Mouse (Mus musculus): ENCODE data around the gene Map6.
"Not testable (repeated sequence)": the region's sequence is repeated elsewhere in the genome, so short reads cannot be mapped to it uniquely, and the experiment has no call there.

Gene Map6

GRCm38 (mm10) chr7:99356244-99356930, 89.1 kb downstream of the Map6 start:
- peak; percentile 76 for DNase-seq (ENCODE audit: low read depth)

- no peak for DNase-seq (ENCODE audit: low read depth)
These were observed 90.0 kb downstream of the Map6 start for GRCm38 (mm10) chr7:99357201-99357600.

GRCm38 (mm10) chr7:99358371-99358770, 91.1 kb downstream of the Map6 start:
- no peak for DNase-seq (ENCODE audit: low read depth)

GRCm38 (mm10) chr7:99360021-99360802, 93.0 kb downstream of the Map6 start:
- peak; percentile 99 for DNase-seq (ENCODE audit: low read depth)

- DNase-seq (ENCODE audit: low read depth): no peak
These were observed 93.7 kb downstream of the Map6 start for GRCm38 (mm10) chr7:99360803-99361414.

GRCm38 (mm10) chr7:99362137-99362536, 94.9 kb downstream of the Map6 start:
- no peak for DNase-seq (ENCODE audit: low read depth)

- no peak for DNase-seq (ENCODE audit: low read depth)
These were observed 97.8 kb downstream of the Map6 start for GRCm38 (mm10) chr7:99365069-99365468.

- no peak for DNase-seq (ENCODE audit: low read depth)
These were observed 99.5 kb downstream of the Map6 start for GRCm38 (mm10) chr7:99366716-99367115.

- DNase-seq (ENCODE audit: low read depth): not testable (repeated sequence)
These were observed 107.1 kb downstream of the Map6 start for GRCm38 (mm10) chr7:99374325-99374724.

GRCm38 (mm10) chr7:99375455-99375854, 108.2 kb downstream of the Map6 start:
- DNase-seq (ENCODE audit: low read depth): no peak

GRCm38 (mm10) chr7:99378870-99379269, 111.6 kb downstream of the Map6 start:
- no peak for DNase-seq (ENCODE audit: low read depth)

GRCm38 (mm10) chr7:99380491-99381213, 113.4 kb downstream of the Map6 start:
- DNase-seq (ENCODE audit: low read depth): no peak

GRCm38 (mm10) chr7:99381214-99382087, 114.2 kb downstream of the Map6 start, which contains the start of gene Gdpd5:
Gdpd5 (plus strand) TSS chr7:99381414.
- DNase-seq (ENCODE audit: low read depth): peak; percentile 93

- no peak for DNase-seq (ENCODE audit: low read depth)
These were observed 115.1 kb downstream of the Map6 start for GRCm38 (mm10) chr7:99382088-99383000.

GRCm38 (mm10) chr7:99383246-99383645, 116.0 kb downstream of the Map6 start:
- DNase-seq (ENCODE audit: low read depth): no peak

- DNase-seq (ENCODE audit: low read depth): no peak
These were observed 116.9 kb downstream of the Map6 start for GRCm38 (mm10) chr7:99384101-99384611.

GRCm38 (mm10) chr7:99386030-99386429, 118.8 kb downstream of the Map6 start:
- DNase-seq (ENCODE audit: low read depth): peak; percentile 47

All from fibroblast of lung, adult 2 months (primary cell).